Mouse (Mus musculus): ENCODE measurements at regions not wholly inside any gene's neighbourhood (a gene's known extent, or its start where the extent isn't known, plus 50 kb on each side); places are given as distances from the start of the nearest gene placed in this dataset.

GRCm38 (mm10) chr1:55904571-55904970 lies 498.9 kb downstream of the Plcl1 start:
- TF ChIP-seq POLR2A (IDR thresholded peaks at IDR 0.05; ENCODE audit: extremely low read depth, insufficient read depth, low read length) = no peak
- TF ChIP-seq CTCF (IDR thresholded peaks at IDR 0.05; ENCODE audit: extremely low read depth, insufficient read depth, low read length) = no peak
- Histone ChIP-seq H3K27ac (ENCODE audit: insufficient read depth, low read length) (no peak overlapping the region), H3K4me1 (ENCODE audit: control insufficient read depth, insufficient read depth, low read length) (no peaks in the 10 kb centered on the region; the same call in 1 of the 2 replicates), H3K4me3 (ENCODE audit: insufficient read depth, low read length) (no peak overlapping the region)

GRCm38 (mm10) chr1:55905232-55905631 lies 499.5 kb downstream of the Plcl1 start:
- Histone ChIP-seq H3K4me3 (ENCODE audit: insufficient read depth, low read length) (no peak overlapping the region), H3K4me1 (ENCODE audit: control insufficient read depth, insufficient read depth, low read length) (no peaks in the 10 kb centered on the region; the same call in 1 of the 2 replicates), H3K27ac (ENCODE audit: insufficient read depth, low read length) (no peak overlapping the region)
- TF ChIP-seq CTCF (IDR thresholded peaks at IDR 0.05; ENCODE audit: extremely low read depth, insufficient read depth, low read length) (no peak), POLR2A (IDR thresholded peaks at IDR 0.05; ENCODE audit: extremely low read depth, insufficient read depth, low read length) (no peak)

- Histone ChIP-seq H3K27ac (ENCODE audit: insufficient read depth, low read length) (no peak overlapping the region), H3K4me1 (ENCODE audit: control insufficient read depth, insufficient read depth, low read length) (no peaks in the 10 kb centered on the region), H3K4me3 (ENCODE audit: insufficient read depth, low read length) (no peak overlapping the region)
- TF ChIP-seq CTCF (IDR thresholded peaks at IDR 0.05; ENCODE audit: extremely low read depth, insufficient read depth, low read length) = no peak
- TF ChIP-seq POLR2A (IDR thresholded peaks at IDR 0.05; ENCODE audit: extremely low read depth, insufficient read depth, low read length) = no peak
Measured at GRCm38 (mm10) chr1:55910024-55910423, 504.3 kb downstream of the Plcl1 start.

- no peaks in the 10 kb centered on the region for H3K4me1 ChIP-seq (ENCODE audit: control insufficient read depth, insufficient read depth, low read length)
- H3K27ac ChIP-seq (ENCODE audit: insufficient read depth, low read length) = no peak overlapping the region
- H3K4me3 ChIP-seq (ENCODE audit: insufficient read depth, low read length) = no peak overlapping the region
- no peak for TF ChIP-seq CTCF (IDR thresholded peaks at IDR 0.05; ENCODE audit: extremely low read depth, insufficient read depth, low read length)
- no peak for TF ChIP-seq POLR2A (IDR thresholded peaks at IDR 0.05; ENCODE audit: extremely low read depth, insufficient read depth, low read length)
Measured at GRCm38 (mm10) chr1:55914284-55914683, 508.6 kb downstream of the Plcl1 start.

- no peaks in the 10 kb centered on the region for H3K4me1 ChIP-seq (ENCODE audit: control insufficient read depth, insufficient read depth, low read length)
- H3K4me3 ChIP-seq (ENCODE audit: insufficient read depth, low read length) = no peak overlapping the region
- TF ChIP-seq CTCF (IDR thresholded peaks at IDR 0.05; ENCODE audit: extremely low read depth, insufficient read depth, low read length) (no peak), POLR2A (IDR thresholded peaks at IDR 0.05; ENCODE audit: extremely low read depth, insufficient read depth, low read length) (no peak)
- peak overlapping the region; percentile 53 for H3K27ac ChIP-seq (ENCODE audit: insufficient read depth, low read length)
Measured at GRCm38 (mm10) chr1:55915940-55916339, 510.2 kb downstream of the Plcl1 start.

- Histone ChIP-seq H3K4me3 (ENCODE audit: insufficient read depth, low read length) (no peak overlapping the region), H3K27ac (ENCODE audit: insufficient read depth, low read length) (no peak overlapping the region), H3K4me1 (ENCODE audit: control insufficient read depth, insufficient read depth, low read length) (peaks cover 2% of the 10 kb centered on the region)
- TF ChIP-seq CTCF (IDR thresholded peaks at IDR 0.05; ENCODE audit: extremely low read depth, insufficient read depth, low read length) (no peak), POLR2A (IDR thresholded peaks at IDR 0.05; ENCODE audit: extremely low read depth, insufficient read depth, low read length) (no peak)
Measured at GRCm38 (mm10) chr1:55919516-55919915, 513.8 kb downstream of the Plcl1 start.

- H3K27ac ChIP-seq (ENCODE audit: insufficient read depth, low read length) = no peak overlapping the region
- no peak overlapping the region for H3K4me3 ChIP-seq (ENCODE audit: insufficient read depth, low read length)
- TF ChIP-seq CTCF (IDR thresholded peaks at IDR 0.05; ENCODE audit: extremely low read depth, insufficient read depth, low read length) (no peak), POLR2A (IDR thresholded peaks at IDR 0.05; ENCODE audit: extremely low read depth, insufficient read depth, low read length) (no peak)
- no peaks in the 10 kb centered on the region for H3K4me1 ChIP-seq (ENCODE audit: control insufficient read depth, insufficient read depth, low read length)
Measured at GRCm38 (mm10) chr1:55946786-55947549, 541.2 kb downstream of the Plcl1 start.

- TF ChIP-seq CTCF (IDR thresholded peaks at IDR 0.05; ENCODE audit: extremely low read depth, insufficient read depth, low read length) (no peak), POLR2A (IDR thresholded peaks at IDR 0.05; ENCODE audit: extremely low read depth, insufficient read depth, low read length) (no peak)
- H3K27ac ChIP-seq (ENCODE audit: insufficient read depth, low read length) = no peak overlapping the region
- no peaks in the 10 kb centered on the region for H3K4me1 ChIP-seq (ENCODE audit: control insufficient read depth, insufficient read depth, low read length)
- H3K4me3 ChIP-seq (ENCODE audit: insufficient read depth, low read length) = no peak overlapping the region
Measured at GRCm38 (mm10) chr1:55947618-55948283, 542.0 kb downstream of the Plcl1 start.

GRCm38 (mm10) chr1:55949606-55950005 lies 543.9 kb downstream of the Plcl1 start:
- TF ChIP-seq POLR2A (IDR thresholded peaks at IDR 0.05; ENCODE audit: extremely low read depth, insufficient read depth, low read length) (no peak), CTCF (IDR thresholded peaks at IDR 0.05; ENCODE audit: extremely low read depth, insufficient read depth, low read length) (no peak)
- Histone ChIP-seq H3K4me1 (ENCODE audit: control insufficient read depth, insufficient read depth, low read length) (no peaks in the 10 kb centered on the region), H3K4me3 (ENCODE audit: insufficient read depth, low read length) (no peak overlapping the region), H3K27ac (ENCODE audit: insufficient read depth, low read length) (no peak overlapping the region)
